Mouse (Mus musculus) hindbrain, embryonic 14.5 days (tissue): Measurements from ENCODE around the gene BB287469. TPM values are rescaled to one million over a fixed set of nuclear protein-coding genes. Genes with fewer than 3 reads are reported as not detected.
"Not testable (repeated sequence)": the region's sequence is repeated elsewhere in the genome, so short reads cannot be mapped to it uniquely, and the experiment has no call there.

ENCODE experiments used
- ATAC-seq: fragments of 200-750 bp; cut with Nextera tagmentation; 2 replicates; pipeline ENCODE4 v1.8.0; 2017; ENCODE audit warnings: moderate number of reproducible peaks, mild to moderate bottlenecking, moderate TSS enrichment, moderate library complexity; ENCODE audit not compliant: low FRiP score
- DNase-seq: peaks from one replicate; pipeline ENCODE4 v3.0.0-alpha.2; 2015; ENCODE audit warnings: low spot score
- H3K27ac ChIP-seq: fragments of 300-500 bp; sonication (generic); 2 replicates; pipeline ENCODE4 v1.5.1; 2014; ENCODE audit warnings: mild to moderate bottlenecking, moderate library complexity
- H3K27me3 ChIP-seq: fragments of 300-500 bp; sonication (generic); 2 replicates; pipeline ENCODE4 v1.6.1; 2014; ENCODE audit warnings: mild to moderate bottlenecking, low read length, mixed read lengths; ENCODE audit not compliant: control insufficient read depth, insufficient read depth
- H3K36me3 ChIP-seq: fragments of 300-500 bp; sonication (generic); replicated peaks from 2 replicates; pipeline ENCODE4 v1.6.1; 2014; ENCODE audit not compliant: control insufficient read depth, insufficient read depth
- H3K4me1 ChIP-seq: fragments of 300-500 bp; sonication (generic); replicated peaks from 2 replicates; pipeline ENCODE4 v1.6.1; 2014; ENCODE audit warnings: antibody characterized with exemption, low read length, mixed read lengths; ENCODE audit not compliant: control insufficient read depth, insufficient read depth
- H3K4me2 ChIP-seq: fragments of 300-500 bp; sonication (generic); replicated peaks from 2 replicates; pipeline ENCODE4 v1.6.1; 2014; ENCODE audit warnings: mild to moderate bottlenecking, moderate library complexity
- H3K4me3 ChIP-seq: fragments of 300-500 bp; sonication (generic); replicated peaks from 2 replicates; pipeline ENCODE4 v1.5.1; 2014; ENCODE audit warnings: mild to moderate bottlenecking, low read length
- H3K9ac ChIP-seq: fragments of 300-500 bp; sonication (generic); 2 replicates; pipeline ENCODE4 v1.6.1; 2014
- H3K9me3 ChIP-seq: fragments of 300-500 bp; sonication (generic); 2 replicates; pipeline ENCODE4 v1.6.1; 2016; ENCODE audit warnings: low read length; ENCODE audit not compliant: control insufficient read depth
- WGBS: fragments of 180-500 bp; shearing (Covaris S2); extraction: QIAGEN DNeasy Blood & Tissue Kit; methylation state at CpG from one replicate; pipeline ENCODE4 v1.1.7; 2014; 5-methylcytosine and 5-hydroxymethylcytosine counted together
- polyA plus RNA-seq: library from polyadenylated mRNA; unstranded; fragments of >200 nt; fragmentation: Nextera tagmentation; extraction: Ambion mirVana; gene quantifications from 2 replicates; pipeline ENCODE4 v1.2.1, GENCODE M21; 2014

BB287469 gene
- 0.13 TPM in 1 of 2 replicates, not detected in the other for polyA plus RNA-seq

DNA sequence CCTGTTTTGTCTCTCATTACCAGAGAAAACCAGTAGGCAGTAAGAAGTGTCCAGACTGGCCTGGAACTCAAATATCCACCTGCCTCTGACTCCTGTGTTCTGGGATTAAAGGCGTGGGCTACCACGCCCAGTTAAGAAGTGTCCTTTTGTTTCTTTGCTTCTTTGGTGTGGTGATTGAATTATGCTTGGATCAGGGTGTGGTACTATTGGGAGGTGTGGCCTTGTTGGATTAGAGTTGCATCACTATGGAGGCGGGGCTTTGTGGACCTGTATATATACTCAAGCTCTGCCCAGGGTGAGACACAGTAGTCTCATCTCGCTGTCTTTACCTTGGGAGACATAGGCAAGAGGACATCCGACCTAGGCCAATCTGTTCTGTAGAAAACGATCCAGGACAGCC is at the start of gene BB287469:
Gene BB287469, plus strand, starts transcription at position 301 of the 400 bp plus-strand sequence.
- not testable (repeated sequence) for H3K9ac ChIP-seq, H3K27ac ChIP-seq, ATAC-seq, H3K27me3 ChIP-seq, DNase-seq, H3K4me1 ChIP-seq, H3K9me3 ChIP-seq, H3K4me3 ChIP-seq, H3K4me2 ChIP-seq, H3K36me3 ChIP-seq
- 89% methylated on average over 4 of the region's 6 CpGs for whole genome bisulfite sequencing

GRCm38 (mm10) chr12:87775655-87776054 is 40.7 kb upstream of the BB287469 start, which contains the start of gene Gm21319:
TSS of gene Gm21319 (minus strand) at chr12:87775755.
- not testable (repeated sequence) for H3K9me3 ChIP-seq, H3K4me2 ChIP-seq, DNase-seq, ATAC-seq, H3K27ac ChIP-seq, H3K4me1 ChIP-seq, H3K4me3 ChIP-seq, H3K9ac ChIP-seq, H3K36me3 ChIP-seq, H3K27me3 ChIP-seq
- WGBS = 95% methylated on average over 4 of the region's 4 CpGs

- WGBS = 100% methylated on average over 1 of the region's 1 CpGs
These were observed 21.2 kb upstream of the BB287469 start, which contains the start of gene Gm21936 for GRCm38 (mm10) chr12:87795212-87795611. TSS of gene Gm21936 (plus strand) at chr12:87795512.

DNA sequence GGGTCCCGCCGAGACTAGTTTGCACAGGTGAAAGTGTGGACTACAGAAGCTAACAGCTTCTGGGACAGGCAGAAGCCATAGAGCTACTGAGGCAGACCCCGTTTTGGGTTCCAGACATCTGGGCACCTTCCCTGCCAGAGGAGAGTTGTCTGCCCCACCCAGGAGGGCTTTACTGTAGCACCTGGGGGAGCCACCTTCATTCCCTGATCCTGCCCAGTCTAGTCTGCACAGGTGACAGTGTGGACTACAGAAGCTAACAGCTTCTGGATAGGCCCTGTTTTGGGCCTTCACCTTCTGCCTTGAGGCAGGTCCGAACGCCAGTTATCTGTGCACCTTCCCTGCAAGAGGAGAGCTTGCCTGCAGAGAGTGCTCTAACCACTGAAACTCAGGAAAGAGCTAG is 18.4 kb upstream of the BB287469 start:
- 94% methylated on average over 5 of the region's 5 CpGs for WGBS
- not testable (repeated sequence) for H3K4me1 ChIP-seq, H3K36me3 ChIP-seq, H3K27me3 ChIP-seq, H3K9me3 ChIP-seq, ATAC-seq, H3K27ac ChIP-seq, H3K4me3 ChIP-seq, H3K9ac ChIP-seq, DNase-seq, H3K4me2 ChIP-seq

More at GRCm38 (mm10) chr12:87795212-87795611, 21.2 kb upstream of the BB287469 start, which contains the start of gene Gm21936:
- not testable (repeated sequence) for H3K4me1 ChIP-seq, H3K27me3 ChIP-seq, H3K9me3 ChIP-seq, DNase-seq, ATAC-seq, H3K36me3 ChIP-seq, H3K9ac ChIP-seq, H3K4me3 ChIP-seq, H3K27ac ChIP-seq, H3K4me2 ChIP-seq

- not testable (repeated sequence) for H3K4me1 ChIP-seq, H3K27ac ChIP-seq, H3K36me3 ChIP-seq, H3K9me3 ChIP-seq, ATAC-seq, H3K4me3 ChIP-seq, DNase-seq, H3K4me2 ChIP-seq, H3K9ac ChIP-seq, H3K27me3 ChIP-seq
- WGBS = 77% methylated on average over 1 of the region's 2 CpGs
These were observed 25.9 kb downstream of the BB287469 start, which contains the start of gene Gm2001 for GRCm38 (mm10) chr12:87842239-87842638. TSS of gene Gm2001 (minus strand) at chr12:87842339.

DNA sequence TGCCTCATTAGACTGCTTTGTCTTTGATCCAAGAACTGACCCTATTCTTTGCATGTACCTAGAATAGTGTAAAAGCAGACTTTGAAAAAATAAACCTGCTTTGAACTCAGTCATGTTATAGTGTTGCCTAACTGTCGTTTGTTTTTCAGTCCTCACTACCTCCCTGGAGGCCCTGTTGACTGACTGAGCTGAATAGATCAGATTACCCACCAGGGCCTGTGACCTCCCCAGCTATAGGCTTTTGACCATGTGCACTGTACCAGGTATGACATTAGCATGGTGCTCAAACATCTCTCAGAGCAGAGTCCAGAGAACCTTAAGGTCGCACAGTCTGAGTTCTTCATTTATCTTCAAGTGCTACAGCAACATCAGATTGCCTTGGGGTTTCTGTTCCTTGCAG is 34.3 kb downstream of the BB287469 start:
- H3K9me3 ChIP-seq, H3K4me1 ChIP-seq, H3K9ac ChIP-seq, ATAC-seq, DNase-seq, H3K36me3 ChIP-seq, H3K4me2 ChIP-seq, H3K27ac ChIP-seq, H3K27me3 ChIP-seq, H3K4me3 ChIP-seq: not testable (repeated sequence)
- WGBS = no CpG with 5 or more reads among the region's 2 CpGs

DNA sequence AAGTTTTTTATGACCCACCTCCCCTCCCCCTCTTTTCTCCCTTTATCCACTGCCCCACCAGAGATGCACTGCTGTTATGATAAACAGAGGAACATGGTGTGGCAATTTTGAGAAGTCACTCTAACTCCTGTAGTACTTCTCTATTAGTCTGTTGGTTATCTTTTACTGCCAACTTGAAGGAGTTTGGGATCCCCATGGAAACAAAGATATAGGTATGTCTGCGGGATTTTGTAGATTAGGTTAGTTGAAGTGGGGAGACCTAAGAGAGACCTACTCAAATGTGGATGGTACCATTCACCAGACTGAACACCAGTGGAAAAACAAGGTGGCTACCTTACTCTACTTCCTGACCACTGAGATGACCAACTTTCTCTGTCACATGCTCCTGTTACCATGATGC is 39.7 kb downstream of the BB287469 start:
- H3K27ac ChIP-seq, H3K27me3 ChIP-seq, H3K4me1 ChIP-seq, H3K36me3 ChIP-seq, H3K4me3 ChIP-seq, H3K9me3 ChIP-seq, H3K9ac ChIP-seq, ATAC-seq, H3K4me2 ChIP-seq, DNase-seq: not testable (repeated sequence)
- 88% methylated on average over 1 of the region's 1 CpGs for WGBS

DNA sequence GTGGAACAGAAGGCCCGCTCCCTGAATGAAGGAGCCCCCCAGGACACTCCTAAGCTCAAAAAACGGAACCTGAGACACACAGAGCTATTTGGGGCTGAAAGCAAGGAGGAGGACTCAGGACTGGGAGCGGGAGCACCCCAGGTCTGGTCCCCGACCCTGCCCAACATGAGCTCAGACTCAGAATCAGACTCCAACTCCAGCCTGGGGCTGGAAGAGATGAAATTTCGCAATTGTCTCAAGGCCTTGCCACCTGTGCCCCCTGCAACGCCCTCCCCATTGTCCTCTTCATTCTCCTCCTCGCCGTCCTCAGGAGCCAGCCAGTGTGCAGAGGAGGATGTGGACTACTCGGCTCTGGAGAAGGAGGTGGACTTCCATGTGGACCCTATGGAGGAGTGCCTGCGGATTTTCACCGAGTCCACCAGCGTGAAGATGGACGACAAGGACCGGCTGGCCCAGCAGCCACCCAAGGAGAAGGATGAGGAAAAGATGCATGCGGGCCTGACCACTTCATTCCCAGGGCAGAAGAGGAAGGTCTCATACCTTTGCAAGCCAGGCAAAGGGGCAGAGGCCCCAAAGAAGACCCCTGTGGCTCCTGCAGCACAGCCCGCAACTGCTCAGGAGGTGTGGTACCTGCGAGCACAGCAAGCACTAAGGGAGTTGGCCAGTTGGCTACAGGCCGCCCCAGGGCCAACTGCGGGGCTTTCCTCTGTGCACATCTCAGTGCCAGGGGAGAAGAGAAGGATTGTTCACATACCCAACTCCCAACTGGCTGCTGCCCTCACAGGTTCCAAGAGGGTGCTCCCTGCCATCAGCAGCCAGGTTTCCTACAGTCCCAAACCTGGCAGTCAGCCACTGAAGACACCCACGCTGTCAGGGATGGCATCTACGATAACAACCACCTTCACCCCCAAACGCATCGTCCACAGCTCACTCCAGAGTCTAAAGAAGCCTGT is 45.6 kb downstream of the BB287469 start:
- H3K4me2 ChIP-seq, H3K36me3 ChIP-seq, DNase-seq, H3K27ac ChIP-seq, H3K9ac ChIP-seq, H3K27me3 ChIP-seq, H3K9me3 ChIP-seq, H3K4me3 ChIP-seq, H3K4me1 ChIP-seq: not testable (repeated sequence)
- 88% methylated on average over 23 of the region's 23 CpGs for WGBS
- peak; percentile 28; the same call in 1 of the 2 replicates for ATAC-seq

GRCm38 (mm10) chr12:87863638-87864037 is 47.3 kb downstream of the BB287469 start:
- 0 out of 2 replicates have a peak, but pooled peaks have one; percentile 14 for ATAC-seq
- WGBS = 95% methylated on average over 9 of the region's 11 CpGs
- H3K4me1 ChIP-seq, H3K9me3 ChIP-seq, H3K27ac ChIP-seq, H3K27me3 ChIP-seq, H3K9ac ChIP-seq, H3K4me2 ChIP-seq, H3K36me3 ChIP-seq, H3K4me3 ChIP-seq, DNase-seq: not testable (repeated sequence)
